Mouse (Mus musculus): ENCODE data around the gene Micu1. TPM values are rescaled to one million over a fixed set of nuclear protein-coding genes. Genes with fewer than 3 reads are reported as not detected.
A peak's percentile ranks its signal among the peaks of the same experiment; 100 is the strongest.
"Not testable (repeated sequence)": the region's sequence is repeated elsewhere in the genome, so short reads cannot be mapped to it uniquely, and the experiment has no call there.

Micu1 gene
- total RNA-seq, 4 experiments from 2014 or later = 94.2 to 120 (median 103) TPM

- no peak for DNase-seq (ENCODE audit: low spot score in 2 of 2)
Measured at GRCm38 (mm10) chr10:59848079-59848877, 146.0 kb downstream of the Micu1 start.

DNA sequence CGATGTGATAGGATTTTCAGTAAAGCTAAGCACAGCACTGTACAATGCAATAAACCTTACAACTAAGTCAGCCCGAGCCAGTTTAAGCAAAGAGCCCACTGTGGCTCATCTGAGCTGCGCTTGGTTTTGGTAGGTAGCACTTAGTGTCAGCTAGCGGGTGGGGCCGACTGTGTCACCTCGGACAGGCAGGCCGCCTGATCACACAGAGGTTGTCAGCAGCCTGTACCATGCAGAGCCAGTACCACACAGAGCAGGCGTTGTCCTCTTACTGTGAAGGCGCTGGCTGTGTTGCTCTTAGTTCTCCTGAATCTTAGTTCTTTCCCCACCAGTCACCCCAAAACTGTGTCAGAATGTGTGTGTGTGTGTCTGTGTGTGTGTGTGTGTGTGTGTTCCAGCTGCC, 146.7 kb downstream of the Micu1 start:
- DNase-seq (ENCODE audit: low spot score in 2 of 2) = no peak

GRCm38 (mm10) chr10:59849371-59849770, 147.1 kb downstream of the Micu1 start:
- no peak for DNase-seq (ENCODE audit: low spot score in 2 of 2)

GRCm38 (mm10) chr10:59857157-59857556, 154.9 kb downstream of the Micu1 start:
- DNase-seq (ENCODE audit: low spot score in 2 of 2) = no peak

- no peak for DNase-seq (ENCODE audit: low spot score in 2 of 2)
Measured at GRCm38 (mm10) chr10:59860684-59861083, 158.4 kb downstream of the Micu1 start.

DNA sequence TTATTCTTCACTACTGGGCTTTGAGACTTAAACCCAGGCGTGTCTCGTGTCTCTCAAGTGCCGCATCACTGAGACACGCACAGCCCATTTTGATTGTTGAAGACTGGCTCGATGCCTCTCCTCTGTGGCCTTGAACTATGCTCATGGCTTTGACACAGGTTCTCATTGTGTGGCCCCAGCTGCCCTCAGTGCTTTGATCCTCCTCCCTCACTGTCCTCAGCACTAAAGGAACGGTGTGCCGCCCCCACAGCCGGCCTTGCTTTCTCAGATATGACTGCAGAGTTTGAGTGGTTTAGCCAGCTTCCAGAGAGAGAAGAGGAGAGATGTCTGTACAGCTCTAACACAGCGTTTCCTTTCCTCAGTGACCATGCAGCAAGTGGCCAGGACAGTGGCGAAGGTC, 158.9 kb downstream of the Micu1 start:
- DNase-seq (ENCODE audit: low spot score in 2 of 2) = no peak

- no peak for DNase-seq (ENCODE audit: low spot score in 2 of 2)
Measured at GRCm38 (mm10) chr10:59862816-59863440, 160.7 kb downstream of the Micu1 start.

DNA sequence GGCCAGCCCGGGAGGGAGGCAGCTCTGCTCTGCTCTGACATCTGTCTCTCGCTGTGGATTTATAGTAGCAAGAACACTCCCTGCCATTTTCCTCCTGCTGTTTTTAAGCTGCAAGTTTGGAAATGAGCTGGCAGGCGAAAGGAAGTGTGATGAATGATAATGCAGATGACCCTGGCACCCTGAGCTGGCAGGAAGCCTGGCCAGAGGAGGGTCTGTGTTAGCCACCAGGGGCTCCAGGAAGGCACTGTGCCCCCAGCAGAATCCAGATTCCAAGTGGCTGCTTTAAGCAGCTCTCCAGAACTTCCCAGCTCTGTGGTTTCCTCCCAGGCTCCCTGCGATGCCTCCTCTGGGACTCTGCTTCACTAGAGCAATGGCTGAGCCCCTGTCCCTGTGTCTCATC, 161.3 kb downstream of the Micu1 start:
- no peak for DNase-seq (ENCODE audit: low spot score in 2 of 2)

GRCm38 (mm10) chr10:59864232-59864875, 162.1 kb downstream of the Micu1 start:
- DNase-seq (ENCODE audit: low spot score in 2 of 2) = no peak

DNA sequence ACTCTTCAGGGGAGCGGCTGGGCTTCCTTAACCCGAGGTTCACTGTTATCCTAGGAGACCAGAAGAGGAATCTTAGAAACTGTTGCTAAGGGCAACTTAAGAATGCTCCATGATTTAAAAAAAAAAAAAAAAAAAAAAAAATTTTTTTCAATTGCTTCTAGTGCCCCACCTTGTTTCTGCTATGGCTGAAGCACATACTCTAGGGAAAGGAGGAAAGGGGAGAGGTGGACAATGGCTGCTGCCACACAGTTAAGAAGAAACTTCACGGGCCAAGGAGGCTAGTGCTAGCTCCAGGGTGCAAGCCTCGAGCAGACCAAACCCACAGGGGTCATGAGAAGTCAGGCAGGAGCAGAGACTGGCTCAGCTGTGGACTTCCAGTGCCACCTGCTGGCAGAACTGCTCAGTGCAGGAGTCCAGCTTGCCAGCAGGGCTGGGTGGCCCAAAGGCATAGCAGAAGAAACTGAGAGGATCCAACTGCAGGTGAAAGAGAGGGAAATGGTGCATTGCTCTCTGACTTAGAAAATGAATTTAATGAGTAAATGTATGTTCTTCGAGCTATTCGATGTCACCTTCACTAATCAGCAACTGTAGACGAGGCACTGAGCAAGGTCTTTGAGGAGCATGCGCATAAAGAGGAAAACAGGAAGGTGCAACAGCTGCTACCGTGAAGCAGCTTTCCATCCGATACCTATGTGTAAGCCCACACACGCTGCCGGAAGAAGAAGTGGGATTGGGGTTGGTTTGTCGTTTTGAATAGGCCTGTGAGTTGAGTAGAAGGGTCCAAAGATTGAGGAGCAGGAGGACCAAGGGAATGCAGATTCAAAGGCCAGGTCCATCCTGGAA, 162.8 kb downstream of the Micu1 start:
- DNase-seq (ENCODE audit: low spot score in 2 of 2) = peak; percentile 50 to 85

DNA sequence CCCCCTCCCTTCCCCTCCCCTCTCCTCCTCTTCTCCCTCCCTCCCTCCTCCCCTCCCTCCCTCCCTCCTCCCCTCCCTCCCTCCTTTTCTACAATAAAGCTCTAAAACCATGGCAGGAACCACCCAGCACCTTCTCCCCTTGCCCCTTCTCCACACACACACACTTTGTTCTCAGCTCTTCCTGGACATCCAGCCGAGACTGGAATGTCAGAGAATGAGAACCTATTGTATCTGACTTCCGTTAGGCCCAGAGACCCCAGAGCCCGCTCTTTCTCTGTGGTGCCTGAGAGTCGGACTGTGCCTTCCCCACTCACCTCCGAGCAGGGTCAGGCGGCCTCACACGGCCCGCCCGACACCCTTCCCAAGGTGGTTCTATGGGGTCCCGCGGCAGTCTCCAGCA, 166.0 kb downstream of the Micu1 start:
- no peak for DNase-seq (ENCODE audit: low spot score in 2 of 2)

- no peak for DNase-seq (ENCODE audit: low spot score in 2 of 2)
Measured at GRCm38 (mm10) chr10:59870038-59870437, 167.8 kb downstream of the Micu1 start.

DNA sequence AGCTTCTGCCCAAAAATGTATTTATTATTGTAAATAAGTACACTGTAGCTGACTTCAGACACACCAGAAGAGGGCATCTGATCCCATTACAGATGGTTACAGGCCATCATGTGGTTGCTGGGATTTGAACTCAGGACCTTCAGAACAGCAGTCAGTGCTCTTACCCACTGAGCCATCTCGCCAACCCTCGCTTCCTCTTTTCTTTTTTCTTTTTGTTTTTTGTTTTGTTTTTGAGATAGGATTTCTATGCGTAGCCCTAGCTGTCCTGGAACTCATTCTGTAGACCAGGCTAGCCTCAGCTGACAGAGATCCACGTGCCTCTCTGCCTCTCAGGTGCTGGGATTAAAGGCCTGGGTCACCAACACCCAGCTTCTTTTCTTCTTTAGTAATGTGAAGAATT, 170.4 kb downstream of the Micu1 start:
- DNase-seq (ENCODE audit: low spot score in 2 of 2) = not testable (repeated sequence)

GRCm38 (mm10) chr10:59873206-59873605, 170.9 kb downstream of the Micu1 start:
- no peak for DNase-seq (ENCODE audit: low spot score in 2 of 2)

- DNase-seq (ENCODE audit: low spot score in 2 of 2) = no peak
Measured at GRCm38 (mm10) chr10:59873613-59874012, 171.3 kb downstream of the Micu1 start.

DNA sequence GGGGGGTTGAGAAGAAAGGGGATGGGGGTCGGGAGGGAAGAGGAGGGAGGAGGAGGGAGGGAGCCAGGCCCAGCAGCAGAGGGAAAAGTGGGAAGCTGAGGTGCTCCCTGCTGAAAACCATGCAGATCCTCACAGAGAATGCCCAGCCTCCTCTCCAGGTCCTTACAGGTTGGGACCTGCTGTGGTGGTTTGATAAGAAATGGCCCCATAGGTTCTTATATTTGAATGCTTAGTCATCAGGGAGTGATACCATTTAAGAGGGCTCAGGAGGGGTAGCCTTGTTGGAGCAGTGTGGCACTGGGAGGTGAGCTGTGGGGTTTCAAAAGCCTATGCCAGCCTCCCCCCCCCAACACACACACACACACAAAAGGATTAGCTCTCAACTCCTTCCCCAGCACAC, 173.1 kb downstream of the Micu1 start:
- no peak for DNase-seq (ENCODE audit: low spot score in 2 of 2)

GRCm38 (mm10) chr10:59876698-59877097, 174.4 kb downstream of the Micu1 start:
- DNase-seq (ENCODE audit: low spot score in 2 of 2) = not testable (repeated sequence)

- no peak for DNase-seq (ENCODE audit: low spot score in 2 of 2)
Measured at GRCm38 (mm10) chr10:59877421-59878117, 175.3 kb downstream of the Micu1 start.

DNA sequence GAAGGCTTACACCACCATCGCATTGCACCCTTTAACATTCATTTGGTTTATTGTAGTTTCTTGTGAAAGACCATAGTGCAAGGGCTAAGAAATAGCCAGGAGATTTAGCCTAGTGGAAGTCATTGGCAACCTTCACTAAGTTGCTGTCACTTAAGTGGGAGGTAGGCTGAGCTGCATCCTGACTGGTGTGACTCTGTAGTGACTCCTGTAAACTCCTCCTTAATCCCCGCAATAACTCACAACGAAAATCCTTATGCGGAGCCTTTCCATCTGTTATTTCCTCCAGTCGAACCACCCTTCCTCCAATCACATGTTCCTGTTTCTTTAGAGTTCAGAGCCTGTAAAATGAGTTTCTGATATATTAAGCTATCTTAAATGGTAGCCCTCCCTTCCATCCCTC, 176.5 kb downstream of the Micu1 start:
- DNase-seq (ENCODE audit: low spot score in 2 of 2) = no peak

- DNase-seq (ENCODE audit: low spot score in 2 of 2) = peak; percentile 93 to 94
Measured at GRCm38 (mm10) chr10:59879255-59880028, 177.2 kb downstream of the Micu1 start, which contains the start of gene Dnajb12. Gene Dnajb12 (plus strand): TSS chr10:59879556.
